Mouse (Mus musculus) bone marrow macrophage, adult 2 months (primary cell): ENCODE measurements around the gene Galnt17.

ENCODE experiments used
- CTCF ChIP-seq: IDR thresholded peaks from 2 replicates; pipeline ENCODE4 v1.5.1; 2012; ENCODE audit warnings: low read depth, mild to moderate bottlenecking, low read length, moderate library complexity
- POLR2A ChIP-seq: IDR thresholded peaks from 2 replicates; pipeline ENCODE4 v1.6.1; 2012; ENCODE audit warnings: mild to moderate bottlenecking, low read depth, low read length, borderline replicate concordance

- TF ChIP-seq CTCF: no peak
- TF ChIP-seq POLR2A: no peak
These were observed 307.7 kb downstream of the Galnt17 start for GRCm38 (mm10) chr5:131000572-131000971.
